Mouse (Mus musculus) cerebellum, adult 2 months (tissue): Measurements from ENCODE around the gene Cdc42bpb.

Source experiments
- CTCF ChIP-seq: fragments of 200-500 bp; IDR thresholded peaks from 2 replicates; pipeline ENCODE4 v1.5.1; 2011; ENCODE audit warnings: low read depth, mild to moderate bottlenecking, control low read depth, low read length, moderate library complexity, borderline replicate concordance; ENCODE audit not compliant: insufficient read depth
- POLR2A ChIP-seq: fragments of 200-500 bp; IDR thresholded peaks from 2 replicates; pipeline ENCODE4 v1.6.1; 2011; ENCODE audit warnings: low read length, control low read depth, borderline replicate concordance; ENCODE audit not compliant: insufficient read depth

DNA sequence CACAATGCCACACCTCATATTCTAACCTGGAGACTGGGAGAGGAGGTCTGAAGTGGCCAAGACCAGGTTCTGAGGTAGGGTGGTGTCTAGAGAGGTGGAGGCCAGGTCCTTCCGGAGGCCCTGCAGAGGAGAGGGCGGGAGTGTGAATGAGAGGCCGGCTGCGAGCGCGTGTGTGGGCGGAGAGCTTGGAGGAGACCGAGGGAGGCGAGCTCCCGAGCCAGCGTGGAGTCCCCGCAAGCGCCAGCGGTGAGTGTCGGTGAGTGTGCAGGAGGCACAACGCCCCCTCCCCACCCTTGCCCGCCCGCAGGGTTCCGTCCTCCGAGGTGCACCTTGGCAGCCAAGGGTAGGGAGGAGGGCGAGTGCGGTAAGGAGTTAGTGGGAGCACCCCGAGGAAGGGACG lies 29.1 kb upstream of the Cdc42bpb start, which contains the start of gene Lbhd2:
- TF ChIP-seq POLR2A (no peak), CTCF (no peak)
